Mouse (Mus musculus): ENCODE measurements around the gene Dimt1. TPM values are rescaled to one million over a fixed set of nuclear protein-coding genes. Genes with fewer than 3 reads are reported as not detected.

Dimt1 gene
- polyA plus RNA-seq, 1 experiment from 2014 or later: 42.4 TPM

Other genes starting within 250 kb of the Dimt1 start
- gene Ipo11, start 10.2 kb upstream of the Dimt1 start, polyA plus RNA-seq (2014; fragmentation: Nextera tagmentation; extraction: Ambion mirVana): 45.0 and 46.2 TPM in 2 replicates
- gene Kif2a, start 75.0 kb downstream of the Dimt1 start, polyA plus RNA-seq (2014; fragmentation: Nextera tagmentation; extraction: Ambion mirVana): 54.9 and 68.9 TPM in 2 replicates